Mouse (Mus musculus) CH12.LX (cell line): ENCODE data around the gene Pdzd2.

Source experiments
- CTCF ChIP-seq, 2 experiments: IDR thresholded peaks in 1 of 2; conservative IDR thresholded peaks in 1 of 2; 2 replicates each; pipeline ENCODE4 v1.5.1; 2011 to 2012; ENCODE audit warnings: low read depth in 2 of 2, low read length in 2 of 2, improper control_type of control experiment in 1 of 2, inconsistent platforms in 1 of 2, mild to moderate bottlenecking in 1 of 2, moderate library complexity in 1 of 2
- POLR2A ChIP-seq: IDR thresholded peaks from 2 replicates; pipeline ENCODE4 v1.6.1; 2011; ENCODE audit warnings: low read depth, mild to moderate bottlenecking, improper control_type of control experiment, low read length

DNA sequence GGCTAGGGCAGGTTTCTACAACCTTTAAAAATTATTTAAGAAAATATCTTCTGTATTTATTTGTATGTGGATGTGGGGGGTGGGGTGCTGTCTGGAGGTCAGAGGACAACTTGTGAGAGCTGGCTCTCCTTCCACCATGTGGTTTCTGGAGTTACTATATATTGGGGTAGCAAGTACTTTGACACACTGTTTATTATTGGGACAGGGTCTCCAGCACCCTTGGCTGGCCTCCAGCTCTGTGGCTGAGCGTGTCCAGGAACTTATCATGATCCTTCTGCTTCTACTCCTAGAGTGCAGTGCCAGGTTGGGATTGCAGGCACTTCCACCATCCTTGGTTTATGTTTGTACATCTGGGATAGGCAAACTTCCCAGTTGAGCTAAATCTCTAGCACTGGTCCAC, 408.4 kb downstream of the Pdzd2 start:
- no peak for TF ChIP-seq POLR2A
- no peak for TF ChIP-seq CTCF (conservative IDR thresholded peaks at IDR 0.05 in 1 of 2, IDR thresholded peaks at IDR 0.05 in 1 of 2; ENCODE audit: low read depth in 2 of 2, low read length in 2 of 2)
